Mouse (Mus musculus) cortical plate, adult 2 months (tissue): Measurements from ENCODE around the gene Zbtb3. TPM values are rescaled to one million over a fixed set of nuclear protein-coding genes. Genes with fewer than 3 reads are reported as not detected.

ENCODE experiments used
- H3K27ac ChIP-seq: fragments of 200-500 bp; 2 replicates; pipeline ENCODE4 v1.5.1; 2012; ENCODE audit warnings: low read length, control low read depth, inconsistent platforms; ENCODE audit not compliant: insufficient read depth
- H3K4me1 ChIP-seq: fragments of 200-500 bp; 2 replicates; pipeline ENCODE4 v1.6.1; 2011; ENCODE audit warnings: low read length; ENCODE audit not compliant: control insufficient read depth, insufficient read depth
- H3K4me3 ChIP-seq: fragments of 200-500 bp; 2 replicates; pipeline ENCODE4 v1.5.1; 2011; ENCODE audit warnings: mild to moderate bottlenecking, low read length, control low read depth; ENCODE audit not compliant: insufficient read depth
- CTCF ChIP-seq: fragments of 200-500 bp; IDR thresholded peaks from 2 replicates; pipeline ENCODE4 v1.5.1; 2011; ENCODE audit warnings: mild to moderate bottlenecking, control low read depth, low read length; ENCODE audit not compliant: insufficient read depth; ENCODE audit errors: extremely low read depth
- POLR2A ChIP-seq: fragments of 200-500 bp; IDR thresholded peaks from 2 replicates; pipeline ENCODE4 v1.6.1; 2011; ENCODE audit warnings: mild to moderate bottlenecking, low read length, control low read depth; ENCODE audit not compliant: insufficient read depth; ENCODE audit errors: extremely low read depth
- polyA plus RNA-seq: library from polyadenylated mRNA; depleted of rRNA; stranded (reverse); fragments of >200 nt; gene quantifications from 2 replicates; pipeline ENCODE4 v1.2.3, GENCODE M21; 2012

The Zbtb3 gene
- polyA plus RNA-seq, 1 experiment = 4.0 TPM

- no peaks in the 10 kb centered on the region; the same call in 1 of the 2 replicates for H3K4me1 ChIP-seq
- TF ChIP-seq POLR2A (0 out of 2 replicates have a peak, but pooled peaks have one; percentile 46), CTCF (no peak)
- no peak within 1 kb of the TSS for H3K27ac ChIP-seq
- peak within 1 kb of the TSS; percentile 95 for H3K4me3 ChIP-seq
Observed at GRCm38 (mm10) chr19:8798264-8798946, 4.0 kb upstream of the Zbtb3 start, which contains the start of gene Polr2g. Gene Polr2g (minus strand): TSS chr19:8798577.

DNA sequence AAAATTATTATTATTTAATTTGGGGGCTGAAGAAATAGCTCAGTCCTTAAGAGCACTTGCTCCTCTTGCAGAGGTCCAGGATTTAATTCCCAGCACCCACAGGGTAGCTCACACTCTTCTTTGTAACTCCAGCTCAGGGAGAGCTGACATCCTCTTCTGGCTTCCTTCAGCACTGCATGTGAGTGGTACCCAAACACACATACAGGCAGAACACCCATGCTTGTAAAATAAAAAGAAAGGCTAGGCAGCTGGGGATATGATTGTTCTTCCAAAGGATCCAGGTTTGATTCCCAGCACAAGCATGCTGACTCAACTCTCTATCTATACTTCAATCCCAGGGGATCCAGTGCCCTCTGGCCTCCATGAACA lies 3.4 kb upstream of the Zbtb3 start:
- H3K4me1 ChIP-seq = no peaks in the 10 kb centered on the region; the same call in 1 of the 2 replicates
- no peak overlapping the region for H3K27ac ChIP-seq
- H3K4me3 ChIP-seq = no peak overlapping the region
- TF ChIP-seq POLR2A (no peak), CTCF (no peak)

- H3K4me1 ChIP-seq = no peaks in the 10 kb centered on the region
- no peak overlapping the region; the same call in 1 of the 2 replicates for H3K4me3 ChIP-seq
- no peak for TF ChIP-seq CTCF
- no peak for TF ChIP-seq POLR2A
- H3K27ac ChIP-seq = no peak overlapping the region
Observed at GRCm38 (mm10) chr19:8803204-8803780, 937 bp downstream of the Zbtb3 start.

DNA sequence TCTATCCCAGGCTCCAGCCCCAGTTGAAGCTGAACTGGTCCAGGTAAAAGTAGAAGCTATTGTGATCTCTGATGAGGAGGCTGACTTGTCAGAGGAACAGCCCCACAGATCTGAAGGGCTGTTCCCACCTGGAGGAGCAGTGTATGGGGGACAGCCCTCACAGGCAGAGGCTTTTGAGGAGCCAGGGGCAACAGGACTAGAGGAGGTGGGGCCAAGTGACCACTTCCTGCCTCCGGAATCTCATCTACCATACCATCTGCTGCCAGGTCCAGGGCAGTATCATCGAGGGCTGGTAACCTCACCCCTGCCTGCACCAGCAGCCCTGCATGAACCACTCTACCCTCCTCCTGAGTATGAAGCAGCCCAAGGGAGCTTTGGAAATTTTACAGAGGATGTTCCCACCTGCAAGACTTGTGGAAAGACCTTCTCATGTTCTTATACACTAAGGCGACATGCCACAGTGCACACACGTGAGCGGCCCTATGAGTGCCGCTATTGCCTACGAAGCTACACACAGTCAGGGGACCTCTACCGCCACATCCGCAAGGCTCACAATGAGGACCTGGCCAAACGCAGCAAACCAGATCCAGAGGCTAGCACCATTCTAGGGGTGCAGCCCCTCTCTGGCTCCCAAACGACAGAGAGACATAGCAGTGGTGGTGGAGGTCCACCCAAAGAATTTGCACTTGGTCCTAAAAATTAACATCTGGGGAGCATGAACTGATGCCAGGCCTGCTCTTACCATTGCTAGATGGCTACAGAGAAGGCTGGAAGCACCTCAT lies 1.7 kb downstream of the Zbtb3 start:
- no peak overlapping the region for H3K27ac ChIP-seq
- no peaks in the 10 kb centered on the region for H3K4me1 ChIP-seq
- TF ChIP-seq POLR2A = no peak
- TF ChIP-seq CTCF = no peak
- H3K4me3 ChIP-seq = no peak overlapping the region

GRCm38 (mm10) chr19:8806810-8807209 lies 4.5 kb downstream of the Zbtb3 start:
- H3K4me1 ChIP-seq = no peaks in the 10 kb centered on the region
- H3K4me3 ChIP-seq = no peak overlapping the region
- H3K27ac ChIP-seq = no peak overlapping the region
- TF ChIP-seq POLR2A (no peak), CTCF (no peak)

DNA sequence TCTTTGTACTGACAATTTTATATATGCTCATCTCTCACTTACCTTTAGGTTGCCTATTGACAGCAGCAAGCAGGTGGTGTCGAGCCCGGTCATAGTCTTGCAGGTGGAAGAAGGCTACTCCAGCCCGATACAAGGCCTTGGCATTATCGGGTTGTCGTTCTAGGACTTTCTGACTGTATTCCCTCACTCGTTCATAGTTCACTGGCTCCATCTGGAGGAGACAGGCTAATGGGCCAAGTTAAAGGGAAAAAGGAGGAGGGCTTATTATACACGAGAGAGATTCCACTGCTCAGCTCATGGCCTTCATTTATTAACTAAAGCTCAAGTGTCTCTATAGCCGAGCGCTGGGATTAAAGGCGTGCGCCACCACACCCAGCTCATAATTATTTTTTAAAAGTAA lies 13.5 kb downstream of the Zbtb3 start:
- H3K27ac ChIP-seq = no peak overlapping the region
- no peak overlapping the region for H3K4me3 ChIP-seq
- H3K4me1 ChIP-seq = peaks cover 3% of the 10 kb centered on the region; the same call in 1 of the 2 replicates
- TF ChIP-seq POLR2A = no peak
- peak; percentile 11; the same call in 1 of the 2 replicates for TF ChIP-seq CTCF

GRCm38 (mm10) chr19:8817001-8817400 lies 14.6 kb downstream of the Zbtb3 start:
- no peak overlapping the region for H3K4me3 ChIP-seq
- peaks cover 3% of the 10 kb centered on the region; the same call in 1 of the 2 replicates for H3K4me1 ChIP-seq
- no peak for TF ChIP-seq POLR2A
- TF ChIP-seq CTCF = no peak
- no peak overlapping the region for H3K27ac ChIP-seq

GRCm38 (mm10) chr19:8818301-8818798 lies 16.0 kb downstream of the Zbtb3 start:
- Histone ChIP-seq H3K27ac (no peak overlapping the region), H3K4me1 (peaks cover 3% of the 10 kb centered on the region; the same call in 1 of the 2 replicates), H3K4me3 (peak overlapping the region; percentile 68)
- no peak for TF ChIP-seq POLR2A
- TF ChIP-seq CTCF = no peak

- Histone ChIP-seq H3K4me1 (peaks cover 3% of the 10 kb centered on the region; the same call in 1 of the 2 replicates), H3K27ac (peak within 1 kb of the TSS; percentile 97), H3K4me3 (peak within 1 kb of the TSS; percentile 68)
- peak; percentile 94 for TF ChIP-seq POLR2A
- no peak for TF ChIP-seq CTCF
Observed at GRCm38 (mm10) chr19:8818801-8819595, 16.6 kb downstream of the Zbtb3 start, which contains the start of gene Ttc9c. Gene Ttc9c (minus strand): TSS chr19:8819333.
